Mouse (Mus musculus) C2C12 (cell line): ENCODE measurements around the gene Sorcs2. TPM values are rescaled to one million over a fixed set of nuclear protein-coding genes. Genes with fewer than 3 reads are reported as not detected.

Source experiments
- H3K27me3 ChIP-seq: one replicate; pipeline ENCODE4 v1.6.1; 2011; ENCODE audit not compliant: control insufficient read depth, insufficient read depth, insufficient read length
- H3K36me3 ChIP-seq: one replicate; pipeline ENCODE4 v1.6.1; 2011; ENCODE audit not compliant: control insufficient read depth, insufficient read depth
- H3K4me3 ChIP-seq: one replicate; pipeline ENCODE4 v1.5.1; 2011; ENCODE audit warnings: mild to moderate bottlenecking, control low read depth; ENCODE audit not compliant: poor library complexity, insufficient read depth, severe bottlenecking
- H3K79me2 ChIP-seq: one replicate; pipeline ENCODE4 v1.6.1; 2011; ENCODE audit not compliant: control insufficient read depth, insufficient read depth
- H3K79me3 ChIP-seq: one replicate; pipeline ENCODE4 v1.6.1; 2011; ENCODE audit warnings: low read depth, control low read depth
- H3ac ChIP-seq: one replicate; pipeline ENCODE3; 2011; ENCODE audit warnings: low read depth; ENCODE audit not compliant: control insufficient read depth, insufficient read length
- CEBPB ChIP-seq: IDR thresholded peaks from one replicate; pipeline ENCODE4 v1.6.1; 2011; ENCODE audit warnings: low read depth, mild to moderate bottlenecking, control low read depth, moderate library complexity
- CTCF ChIP-seq: IDR thresholded peaks from one replicate; pipeline ENCODE4 v1.5.1; 2011; ENCODE audit not compliant: control insufficient read depth, insufficient read depth, insufficient read length
- FOSL1 ChIP-seq: IDR thresholded peaks from one replicate; pipeline ENCODE4 v1.8.0; 2011; ENCODE audit warnings: mild to moderate bottlenecking, low read length; ENCODE audit not compliant: poor library complexity, insufficient read depth, severe bottlenecking
- MAX ChIP-seq: IDR thresholded peaks from one replicate; pipeline ENCODE4 v1.6.1; 2011; ENCODE audit warnings: mild to moderate bottlenecking, control low read depth
- MYOD1 ChIP-seq: IDR thresholded peaks from one replicate; pipeline ENCODE4 v1.6.1; 2011; ENCODE audit warnings: low read depth; ENCODE audit not compliant: control insufficient read depth, insufficient read length
- MYOG ChIP-seq: IDR thresholded peaks from one replicate; pipeline ENCODE4 v1.6.1; 2011; ENCODE audit not compliant: control insufficient read depth, insufficient read length; ENCODE audit errors: extremely low read depth
- USF1 ChIP-seq: IDR thresholded peaks from one replicate; pipeline ENCODE4 v1.6.1; 2011; ENCODE audit warnings: low read depth, mild to moderate bottlenecking, control low read depth, moderate library complexity
- polyA plus RNA-seq: library from polyadenylated mRNA; unstranded; fragments of >200 nt; fragmentation: generic; extraction: Trizol; gene quantifications from one replicate; pipeline ENCODE4 v1.2.1, GENCODE M21; 2012; ENCODE audit warnings: missing spikeins

Sorcs2 gene
- polyA plus RNA-seq, 1 experiment, result 67.7 TPM

- no peak overlapping the region for H3K4me3 ChIP-seq
- TF ChIP-seq CTCF (no peak), MAX (no peak), FOSL1 (no peak), USF1 (no peak), CEBPB (no peak), MYOD1 (no peak), MYOG (no peak)
- no peaks in the 10 kb centered on the region for H3K36me3 ChIP-seq
- H3K79me3 ChIP-seq, result no peaks in the 10 kb centered on the region
- H3K79me2 ChIP-seq, result no peaks in the 10 kb centered on the region
- H3ac ChIP-seq, result no peak overlapping the region
- no peaks in the 10 kb centered on the region for H3K27me3 ChIP-seq
These were observed 253.4 kb downstream of the Sorcs2 start for GRCm38 (mm10) chr5:36144560-36144959.

GRCm38 (mm10) chr5:36141676-36142255 is 256.2 kb downstream of the Sorcs2 start:
- H3K79me2 ChIP-seq, result no peaks in the 10 kb centered on the region
- TF ChIP-seq CEBPB (no peak), USF1 (no peak), FOSL1 (no peak), MYOG (no peak)
- no peaks in the 10 kb centered on the region for H3K27me3 ChIP-seq
- H3K4me3 ChIP-seq, result no peak overlapping the region
- H3ac ChIP-seq, result no peak overlapping the region
- H3K79me3 ChIP-seq, result no peaks in the 10 kb centered on the region
- no peaks in the 10 kb centered on the region for H3K36me3 ChIP-seq

GRCm38 (mm10) chr5:36141112-36141511 is 256.8 kb downstream of the Sorcs2 start:
- Histone ChIP-seq H3K36me3 (no peaks in the 10 kb centered on the region), H3K27me3 (no peaks in the 10 kb centered on the region), H3K79me2 (no peaks in the 10 kb centered on the region)

GRCm38 (mm10) chr5:36139766-36140165 is 258.2 kb downstream of the Sorcs2 start:
- no peak overlapping the region for H3ac ChIP-seq
- no peaks in the 10 kb centered on the region for H3K27me3 ChIP-seq
- H3K4me3 ChIP-seq, result no peak overlapping the region
- H3K79me2 ChIP-seq, result no peaks in the 10 kb centered on the region
- no peaks in the 10 kb centered on the region for H3K79me3 ChIP-seq
- TF ChIP-seq USF1 (no peak), MAX (no peak)
- no peaks in the 10 kb centered on the region for H3K36me3 ChIP-seq

More at GRCm38 (mm10) chr5:36141112-36141511, 256.8 kb downstream of the Sorcs2 start:
- TF ChIP-seq CEBPB (no peak), MAX (no peak), USF1 (no peak), MYOG (no peak), MYOD1 (no peak)
- Histone ChIP-seq H3K79me3 (no peaks in the 10 kb centered on the region), H3ac (no peak overlapping the region), H3K4me3 (no peak overlapping the region)

GRCm38 (mm10) chr5:36135874-36136542 is 261.9 kb downstream of the Sorcs2 start:
- no peaks in the 10 kb centered on the region for H3K79me2 ChIP-seq
- H3K27me3 ChIP-seq, result no peaks in the 10 kb centered on the region
- no peak for TF ChIP-seq CTCF
- no peaks in the 10 kb centered on the region for H3K36me3 ChIP-seq
- H3K4me3 ChIP-seq, result no peak overlapping the region
- no peak overlapping the region for H3ac ChIP-seq
- H3K79me3 ChIP-seq, result no peaks in the 10 kb centered on the region

- TF ChIP-seq MYOG (no peak), CTCF (no peak), FOSL1 (no peak), CEBPB (no peak), MAX (no peak), MYOD1 (no peak), USF1 (no peak)
- Histone ChIP-seq H3K36me3 (no peaks in the 10 kb centered on the region), H3K4me3 (no peak overlapping the region), H3ac (no peak overlapping the region), H3K27me3 (no peaks in the 10 kb centered on the region), H3K79me2 (no peaks in the 10 kb centered on the region), H3K79me3 (no peaks in the 10 kb centered on the region)
These were observed 263.6 kb downstream of the Sorcs2 start for GRCm38 (mm10) chr5:36134302-36134701.
